Comparison of ENCODE assay signal across 10 mouse cellular contexts in genomic region chr1:183982108-183982507, GRCm38 (mm10). TPM values are rescaled to one million over a fixed set of nuclear protein-coding genes. Genes with fewer than 3 reads are reported as not detected.
DNase-seq lines count a peak whose midpoint lies in the region; ATAC-seq lines count a peak whose summit lies in the region.
"Had no signal": no experiment of that assay in that cellular context is flagged by ENCODE, and none has a peak within 500 bp of the region (broad histone marks: within the 10 kb centered on the region; RNA-seq: fewer than 3 reads in every experiment).

No protein-coding gene starts in this region.

- H3K27me3 ChIP-seq in midbrain, embryonic 15.5 days (replicated peaks), result no peaks in the 10 kb centered on the region
- no peaks in the 10 kb centered on the region for H3K27me3 ChIP-seq in midbrain, embryonic 10.5 days (ENCODE audit: low read depth, poor library complexity, severe bottlenecking)
- no peaks in the 10 kb centered on the region for H3K27me3 ChIP-seq in kidney, embryonic 14.5 days (ENCODE audit: control insufficient read depth, insufficient read depth, low read length)
- H3K27me3 ChIP-seq: limb, embryonic 13.5 days had no signal

- H3K4me1 ChIP-seq in midbrain, embryonic 15.5 days, result no peaks in the 10 kb centered on the region
- no peaks in the 10 kb centered on the region for H3K4me1 ChIP-seq in midbrain, embryonic 10.5 days
- no peaks in the 10 kb centered on the region for H3K4me1 ChIP-seq in kidney, embryonic 14.5 days (ENCODE audit: control insufficient read depth, insufficient read depth, low read length)
- H3K4me1 ChIP-seq: limb, embryonic 13.5 days had no signal

- H3K4me3 ChIP-seq in midbrain, embryonic 15.5 days, result no peak overlapping the region
- no peak overlapping the region for H3K4me3 ChIP-seq in midbrain, embryonic 10.5 days
- H3K4me3 ChIP-seq in kidney, embryonic 14.5 days (ENCODE audit: low read length), result no peak overlapping the region
- H3K4me3 ChIP-seq: limb, embryonic 13.5 days had no signal

- peak; percentile 9 to 12 for DNase-seq in cerebellum, postnatal 25 days
- no peak for DNase-seq in cerebellum, adult 9-10 months
- no peak for DNase-seq in midbrain, embryonic 10.5 days (ENCODE audit: low spot score)
- DNase-seq in layer of hippocampus, postnatal 14 days (ENCODE audit: low spot score in 2 of 2), result peak; percentile 53 to 77
- peak; percentile 15 for DNase-seq in right cerebral cortex, postnatal 14 days
- no peak for DNase-seq in ovary, postnatal 14 days (ENCODE audit: low spot score)
- DNase-seq: thymus, postnatal 4 days had no signal

- no peaks in the 10 kb centered on the region for H3K36me3 ChIP-seq in midbrain, embryonic 15.5 days (replicated peaks)
- H3K36me3 ChIP-seq in midbrain, embryonic 10.5 days, result no peaks in the 10 kb centered on the region
- H3K36me3 ChIP-seq in kidney, embryonic 14.5 days (ENCODE audit: control insufficient read depth, insufficient read depth, low read length), result no peaks in the 10 kb centered on the region
- H3K36me3 ChIP-seq: limb, embryonic 13.5 days had no signal

- no peaks in the 10 kb centered on the region for H3K9me3 ChIP-seq in midbrain, embryonic 15.5 days
- H3K9me3 ChIP-seq in midbrain, embryonic 10.5 days (replicated peaks), result no peaks in the 10 kb centered on the region
- no peaks in the 10 kb centered on the region for H3K9me3 ChIP-seq in kidney, embryonic 14.5 days (ENCODE audit: control insufficient read depth, low read length)
- H3K9me3 ChIP-seq: limb, embryonic 13.5 days had no signal

- ATAC-seq in midbrain, embryonic 15.5 days (replicated peaks), result no peak
- ATAC-seq in kidney, embryonic 14.5 days (ENCODE audit: low FRiP score, low TSS enrichment), result no peak

- 0 out of 2 replicates have a peak overlapping the region, but pooled peaks have one; percentile 16 for H3K4me2 ChIP-seq in midbrain, embryonic 15.5 days
- H3K4me2 ChIP-seq in kidney, embryonic 14.5 days (replicated peaks; ENCODE audit: low read depth, low read length), result no peak overlapping the region
- H3K4me2 ChIP-seq: limb, embryonic 13.5 days had no signal

- no peak overlapping the region for H3K27ac ChIP-seq in midbrain, embryonic 15.5 days
- no peak overlapping the region for H3K27ac ChIP-seq in midbrain, embryonic 10.5 days (replicated peaks)
- no peak overlapping the region for H3K27ac ChIP-seq in kidney, embryonic 14.5 days (ENCODE audit: low read depth, low read length)
- H3K27ac ChIP-seq: limb, embryonic 13.5 days had no signal

- 66% methylated on average over 13 of the region's 13 CpGs for WGBS in midbrain, embryonic 15.5 days
- 79% methylated on average over 13 of the region's 13 CpGs for WGBS in midbrain, embryonic 10.5 days
- WGBS in kidney, embryonic 14.5 days, result 63% methylated on average over 13 of the region's 13 CpGs

- H3K9ac ChIP-seq in midbrain, embryonic 15.5 days, result no peak overlapping the region
- H3K9ac ChIP-seq in kidney, embryonic 14.5 days (ENCODE audit: low read depth, low read length), result no peak overlapping the region
- H3K9ac ChIP-seq: limb, embryonic 13.5 days had no signal

RNA-seq across cellular contexts. Expression of gene Dusp10, which starts 31.0 kb away (rescaled TPM):
- 4.9 and 5.2 TPM in 2 replicates for polyA plus RNA-seq in midbrain, embryonic 15.5 days (2015; fragmentation: Nextera tagmentation; extraction: Ambion mirVana)
- polyA plus RNA-seq in midbrain, embryonic 10.5 days (2016; fragmentation: Nextera tagmentation; extraction: Ambion mirVana), result 6.6 and 9.0 TPM in 2 replicates
- 1 to 10 TPM; 5.0 to 5.3 TPM for total RNA-seq in layer of hippocampus, postnatal 14 days (2021)
- 4.0 and 5.9 TPM in 2 replicates for polyA plus RNA-seq in kidney, embryonic 14.5 days (2014; fragmentation: Nextera tagmentation; extraction: Ambion mirVana)

RNA-seq across cellular contexts. Expression of gene 1700056E22Rik, which starts 52.0 kb away (rescaled TPM):
- polyA plus RNA-seq in midbrain, embryonic 15.5 days (2015; fragmentation: Nextera tagmentation; extraction: Ambion mirVana), result 0.84 and 1.2 TPM in 2 replicates
- polyA plus RNA-seq in midbrain, embryonic 10.5 days (2016; fragmentation: Nextera tagmentation; extraction: Ambion mirVana), result 2.0 and 2.1 TPM in 2 replicates
- under 1 TPM in 1 of 2 experiments, not detected in 1; 0.55 TPM for total RNA-seq in layer of hippocampus, postnatal 14 days (2021)
- polyA plus RNA-seq in kidney, embryonic 14.5 days (2014; fragmentation: Nextera tagmentation; extraction: Ambion mirVana), result 1.4 and 2.0 TPM in 2 replicates

Comparison
In these comparisons a context has a peak if more than half of its experiments do, and no peak if none do; other contexts are left out.
1. DNase-seq: peak in cerebellum, postnatal 25 days (2 of 2), layer of hippocampus, postnatal 14 days (2 of 2) and right cerebral cortex, postnatal 14 days (single experiment); none in cerebellum, adult 9-10 months (single experiment), midbrain, embryonic 10.5 days (single experiment) and ovary, postnatal 14 days (single experiment).